Mouse (Mus musculus): ENCODE results near the gene Trip6. TPM values are rescaled to one million over a fixed set of nuclear protein-coding genes. Genes with fewer than 3 reads are reported as not detected.
"Not testable (repeated sequence)": the region's sequence is repeated elsewhere in the genome, so short reads cannot be mapped to it uniquely, and the experiment has no call there.

Gene Trip6
- polyA plus RNA-seq, 1 experiment from 2014 or later, result 14.7 TPM

DNA sequence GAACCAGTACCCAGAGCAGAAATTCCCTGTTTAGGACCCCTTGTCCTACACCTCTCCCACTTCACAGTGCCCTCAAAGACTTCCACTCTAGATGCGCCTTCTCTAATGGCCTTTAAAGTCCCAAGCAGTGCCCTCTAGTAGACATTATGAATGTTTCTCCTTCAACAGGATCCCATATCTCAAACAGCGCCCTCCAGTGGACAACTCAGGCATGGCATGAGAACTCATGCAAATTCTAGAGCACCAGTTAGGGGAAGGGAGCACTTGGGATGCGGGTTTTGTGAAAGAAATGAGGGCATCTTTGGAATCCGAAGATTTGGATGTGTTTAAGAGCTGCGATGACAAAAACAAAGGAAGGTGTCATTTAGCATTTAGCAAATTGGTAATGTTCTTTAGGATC lies 29.2 kb downstream of the Trip6 start:
- peaks cover 28% of the 10 kb centered on the region for H3K4me1 ChIP-seq
- no peak for ATAC-seq (replicated peaks)
- no peak overlapping the region for H3K4me2 ChIP-seq
- no peak overlapping the region for H3K27ac ChIP-seq
- peaks cover 11% of the 10 kb centered on the region for H3K27me3 ChIP-seq (replicated peaks)
- H3K36me3 ChIP-seq (replicated peaks), result no peaks in the 10 kb centered on the region
- no peak overlapping the region for H3K9ac ChIP-seq
- no peak overlapping the region for H3K4me3 ChIP-seq
- 65% methylated on average over 5 of the region's 5 CpGs for WGBS
- no peaks in the 10 kb centered on the region for H3K9me3 ChIP-seq

DNA sequence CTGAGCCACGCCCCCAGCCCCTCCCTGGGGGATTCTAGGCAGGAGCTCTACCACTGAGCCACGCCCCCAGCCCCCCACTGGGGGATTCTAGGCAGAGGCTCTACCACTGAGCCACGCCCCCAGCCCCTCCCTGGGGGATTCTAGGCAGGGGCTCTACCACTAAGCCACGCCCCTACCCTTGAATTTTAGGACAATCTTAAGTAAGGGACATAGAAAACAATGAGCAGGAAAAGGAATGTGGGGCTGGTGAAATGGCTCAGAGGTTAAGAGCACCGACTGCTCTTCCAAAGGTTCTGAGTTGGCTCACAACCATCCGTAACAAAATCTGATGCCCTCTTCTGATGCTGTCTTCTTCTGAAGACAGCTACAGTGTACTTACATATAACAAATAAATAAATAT lies 29.8 kb downstream of the Trip6 start:
- H3K27me3 ChIP-seq (replicated peaks); H3K27ac ChIP-seq; H3K4me3 ChIP-seq; H3K9me3 ChIP-seq; H3K4me2 ChIP-seq; H3K36me3 ChIP-seq (replicated peaks); ATAC-seq (replicated peaks); H3K9ac ChIP-seq: not testable (repeated sequence)
- WGBS, result 81% methylated on average over 5 of the region's 6 CpGs
- peaks cover 24% of the 10 kb centered on the region for H3K4me1 ChIP-seq

DNA sequence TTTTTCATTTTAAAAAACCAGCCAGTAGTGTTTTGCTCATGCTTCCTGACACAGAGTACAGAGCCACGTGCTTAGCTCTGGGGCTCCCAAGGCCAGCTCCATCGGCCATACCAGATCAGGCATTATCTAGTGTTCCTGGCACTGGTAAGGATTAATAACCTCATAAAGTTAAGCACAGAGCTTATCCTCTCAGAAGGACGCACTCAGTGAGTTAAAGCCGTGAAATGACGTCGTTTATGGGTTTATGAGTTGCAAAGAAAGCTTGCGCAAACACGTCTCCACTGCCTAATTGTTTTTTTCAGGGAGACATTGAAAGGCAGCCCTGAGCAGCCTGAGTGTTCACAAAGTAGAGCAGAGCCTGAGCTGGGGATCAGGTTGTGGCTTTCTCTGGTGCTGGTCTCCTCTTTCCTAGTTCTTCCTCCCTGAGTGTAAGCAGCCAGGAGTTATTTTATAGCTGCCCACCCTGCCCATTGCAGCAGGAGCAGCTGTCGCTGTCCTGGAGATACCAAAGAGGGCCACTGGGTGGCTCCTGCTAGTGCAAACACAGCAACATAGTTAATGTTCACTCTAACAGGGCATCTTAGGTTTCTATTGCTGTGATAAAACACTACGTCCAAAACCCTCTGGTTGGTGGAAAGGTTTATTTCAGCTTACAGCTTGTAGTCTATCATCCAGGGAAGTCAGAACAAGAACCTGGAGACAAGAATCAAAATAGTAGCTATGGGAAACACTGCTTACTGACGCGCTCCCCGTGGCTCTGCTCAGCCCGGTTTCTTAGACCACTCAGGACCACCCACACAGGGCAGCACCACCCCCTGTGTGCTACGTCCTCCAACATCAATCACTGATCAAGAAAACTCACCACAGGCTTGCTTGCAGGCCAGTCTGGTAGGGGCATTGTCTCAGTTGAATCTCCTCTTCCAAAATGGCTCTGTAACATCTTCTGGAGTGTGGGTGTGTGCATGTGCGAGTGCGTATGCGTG lies 36.6 kb downstream of the Trip6 start:
- Histone ChIP-seq H3K9me3 (peaks cover 6% of the 10 kb centered on the region; the same call in 1 of the 2 replicates), H3K27me3 (replicated peaks) (no peaks in the 10 kb centered on the region), H3K4me2 (no peak overlapping the region), H3K4me1 (no peaks in the 10 kb centered on the region), H3K27ac (0 out of 2 replicates have a peak overlapping the region, but pooled peaks have one; percentile 26), H3K36me3 (replicated peaks) (no peaks in the 10 kb centered on the region), H3K4me3 (no peak overlapping the region), H3K9ac (no peak overlapping the region)
- WGBS, result 54% methylated on average over 18 of the region's 18 CpGs
- ATAC-seq (replicated peaks), result no peak

DNA sequence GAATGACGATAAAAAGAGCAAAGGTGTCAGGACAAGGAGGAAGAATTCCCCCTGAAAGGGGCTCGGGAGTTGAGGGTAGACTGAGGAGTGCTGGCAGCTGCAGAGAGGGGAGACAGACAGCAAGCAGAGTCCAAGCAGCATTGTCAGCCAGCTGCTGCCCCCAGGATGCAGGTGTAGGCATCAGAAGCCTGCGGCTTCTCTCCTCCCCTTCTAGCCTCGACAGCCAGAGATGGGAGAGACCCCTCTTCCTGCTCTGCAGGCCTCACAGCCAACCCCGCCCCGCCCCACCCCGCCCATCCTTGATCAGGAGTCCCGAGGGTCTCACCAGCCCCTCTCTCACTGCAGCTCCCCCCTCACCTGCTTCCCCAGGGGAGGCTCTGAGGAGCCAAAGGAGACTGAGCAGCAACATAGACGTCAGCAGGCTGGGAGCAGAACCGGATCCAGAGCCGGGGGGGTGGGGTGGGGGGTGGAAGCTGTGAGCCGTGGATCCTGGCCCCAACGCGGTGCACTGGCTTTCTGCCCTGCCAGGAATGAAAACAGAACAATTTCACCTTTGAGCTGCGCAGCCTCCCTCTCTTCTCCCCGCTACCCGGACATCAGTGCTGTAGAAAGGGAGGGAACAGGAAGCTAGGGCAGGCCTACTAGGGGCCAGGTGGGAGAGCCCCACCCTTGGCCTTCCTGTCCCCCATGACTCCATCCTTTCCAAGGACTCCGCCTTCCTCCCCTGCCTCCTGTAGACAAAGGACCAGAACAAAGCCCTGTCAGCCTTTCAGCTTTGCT lies 45.9 kb downstream of the Trip6 start:
- no peaks in the 10 kb centered on the region for H3K36me3 ChIP-seq (replicated peaks)
- 34% methylated on average over 15 of the region's 18 CpGs for WGBS
- no peaks in the 10 kb centered on the region; the same call in 1 of the 2 replicates for H3K4me1 ChIP-seq
- H3K27me3 ChIP-seq (replicated peaks), result no peaks in the 10 kb centered on the region
- peaks cover 6% of the 10 kb centered on the region; the same call in 1 of the 2 replicates for H3K9me3 ChIP-seq
- no peak overlapping the region for H3K9ac ChIP-seq
- H3K4me3 ChIP-seq, result no peak overlapping the region
- no peak for ATAC-seq (replicated peaks)
- peak overlapping the region; percentile 22; the same call in 1 of the 2 replicates for H3K4me2 ChIP-seq
- H3K27ac ChIP-seq, result no peak overlapping the region

DNA sequence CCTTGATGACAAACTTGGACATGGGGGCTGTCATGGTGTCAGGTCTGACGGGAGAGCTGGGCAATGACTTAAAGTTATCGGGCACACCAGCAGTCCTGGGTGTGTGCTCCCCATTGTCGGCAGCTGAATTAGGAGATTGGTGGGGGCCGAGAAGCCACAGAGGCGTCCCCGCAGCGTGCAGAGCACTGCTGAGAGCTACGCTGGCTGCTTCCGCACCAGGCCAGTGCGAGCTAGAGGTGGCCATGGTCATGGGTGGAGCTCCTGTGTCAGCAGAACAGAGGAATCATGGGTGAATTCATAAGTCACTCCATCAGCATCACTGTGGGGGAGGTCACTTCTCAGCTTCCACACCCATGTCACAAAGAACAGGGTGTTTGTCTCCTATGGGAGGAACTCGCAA lies 49.4 kb downstream of the Trip6 start:
- no peaks in the 10 kb centered on the region for H3K36me3 ChIP-seq (replicated peaks)
- WGBS, result 91% methylated on average over 11 of the region's 11 CpGs
- H3K9ac ChIP-seq, result no peak overlapping the region
- H3K27ac ChIP-seq, result no peak overlapping the region
- no peaks in the 10 kb centered on the region for H3K27me3 ChIP-seq (replicated peaks)
- ATAC-seq (replicated peaks), result no peak
- H3K9me3 ChIP-seq, result no peaks in the 10 kb centered on the region
- H3K4me3 ChIP-seq, result no peak overlapping the region
- no peaks in the 10 kb centered on the region; the same call in 1 of the 2 replicates for H3K4me1 ChIP-seq
- no peak overlapping the region for H3K4me2 ChIP-seq

DNA sequence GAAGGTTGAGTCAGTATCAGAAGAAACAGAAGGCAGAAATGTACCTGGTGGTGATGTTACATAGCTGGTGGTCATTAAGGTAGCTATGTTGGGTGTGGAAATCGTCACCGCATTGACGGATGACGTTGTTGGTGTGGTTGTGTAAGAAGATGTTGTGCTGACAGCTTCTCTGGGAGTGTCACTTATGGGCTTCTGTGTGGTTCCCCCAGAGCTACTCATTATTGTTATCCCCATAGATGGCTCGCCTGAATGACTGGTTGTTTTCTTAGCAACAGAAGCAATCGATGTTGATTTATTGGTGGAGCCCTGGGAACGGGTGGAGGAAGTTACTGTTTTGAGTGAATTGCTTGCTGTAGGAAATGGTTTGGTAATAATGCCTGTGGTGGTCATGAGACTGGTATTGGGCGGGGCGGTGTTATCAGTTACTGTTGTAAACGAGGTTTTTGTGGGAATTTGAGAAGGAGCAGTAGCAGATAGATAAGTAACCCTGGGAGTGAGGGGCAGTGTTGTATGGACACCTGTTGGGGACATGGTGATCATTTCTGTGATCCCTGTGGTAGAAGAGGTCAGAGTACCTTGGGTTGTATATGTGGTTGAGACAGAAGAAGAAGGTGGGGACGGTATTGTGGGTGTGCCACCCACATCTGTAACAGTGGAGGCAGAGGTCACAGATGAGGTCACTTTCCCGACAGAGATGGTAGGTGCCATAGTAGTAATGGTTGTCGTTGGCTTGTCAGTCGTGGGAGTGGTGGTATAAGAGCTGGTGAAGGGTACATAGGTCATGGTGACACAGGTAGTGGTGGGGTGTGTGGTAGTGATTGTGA lies 50.1 kb downstream of the Trip6 start:
- 91% methylated on average over 14 of the region's 14 CpGs for WGBS
- no peak overlapping the region for H3K4me3 ChIP-seq

More for the DNA sequence above, 50.1 kb downstream of the Trip6 start:
- Histone ChIP-seq H3K9ac (no peak overlapping the region), H3K27ac (no peak overlapping the region), H3K4me2 (no peak overlapping the region), H3K36me3 (replicated peaks) (no peaks in the 10 kb centered on the region), H3K4me1 (no peaks in the 10 kb centered on the region; the same call in 1 of the 2 replicates), H3K27me3 (replicated peaks) (no peaks in the 10 kb centered on the region), H3K9me3 (no peaks in the 10 kb centered on the region)
- ATAC-seq (replicated peaks), result no peak

Small RNA genes lying within 50 kb of the gene (microRNA-seq; reads per million reads assigned to microRNA genes)
- 0.92 reads per million for gene Mir7036
- gene Mir8116, result not detected

Other genes with a start within 250 kb of the Trip6 start
- gene Serpine1, start 242.1 kb downstream of the Trip6 start, polyA plus RNA-seq (2015; fragmentation: Nextera tagmentation; extraction: Ambion mirVana), result 0.34 and 0.41 TPM in 2 replicates
- 1.9 and 2.5 TPM in 2 replicates for gene Trim56, start 198.2 kb downstream of the Trip6 start, polyA plus RNA-seq (2015; fragmentation: Nextera tagmentation; extraction: Ambion mirVana)
- gene Muc3, start 165.1 kb downstream of the Trip6 start, polyA plus RNA-seq (2015; fragmentation: Nextera tagmentation; extraction: Ambion mirVana), result not detected in 2 replicates
- gene Muc3a, start 102.0 kb downstream of the Trip6 start, polyA plus RNA-seq (2015; fragmentation: Nextera tagmentation; extraction: Ambion mirVana), result 0.40 TPM in 1 of 2 replicates, not detected in the other
- gene Ache, start 26.9 kb downstream of the Trip6 start, polyA plus RNA-seq (2015; fragmentation: Nextera tagmentation; extraction: Ambion mirVana), result 39.8 and 45.6 TPM in 2 replicates
- 18.2 and 18.7 TPM in 2 replicates for gene Ufsp1, start 19.8 kb downstream of the Trip6 start, polyA plus RNA-seq (2015; fragmentation: Nextera tagmentation; extraction: Ambion mirVana)
- gene Srrt, start 6.7 kb downstream of the Trip6 start, polyA plus RNA-seq (2015; fragmentation: Nextera tagmentation; extraction: Ambion mirVana), result 106 and 107 TPM in 2 replicates
- gene Slc12a9, start 19.2 kb upstream of the Trip6 start, polyA plus RNA-seq (2015; fragmentation: Nextera tagmentation; extraction: Ambion mirVana), result 27.7 and 29.5 TPM in 2 replicates
- 6.8 and 8.7 TPM in 2 replicates for gene Ephb4, start 35.7 kb upstream of the Trip6 start, polyA plus RNA-seq (2015; fragmentation: Nextera tagmentation; extraction: Ambion mirVana)
- gene Zan, start 162.7 kb upstream of the Trip6 start, polyA plus RNA-seq (2015; fragmentation: Nextera tagmentation; extraction: Ambion mirVana), result 0.50 and 0.51 TPM in 2 replicates
- gene Pop7, start 188.1 kb upstream of the Trip6 start, polyA plus RNA-seq (2015; fragmentation: Nextera tagmentation; extraction: Ambion mirVana), result 77.7 and 82.1 TPM in 2 replicates
- gene Gigyf1, start 204.1 kb upstream of the Trip6 start, polyA plus RNA-seq (2015; fragmentation: Nextera tagmentation; extraction: Ambion mirVana), result 20.2 and 23.5 TPM in 2 replicates
- gene Epo, start 218.8 kb upstream of the Trip6 start, polyA plus RNA-seq (2015; fragmentation: Nextera tagmentation; extraction: Ambion mirVana), result not detected in 2 replicates
- 525 and 570 TPM in 2 replicates for gene Gnb2, start 219.1 kb upstream of the Trip6 start, polyA plus RNA-seq (2015; fragmentation: Nextera tagmentation; extraction: Ambion mirVana)
- 339 and 342 TPM in 2 replicates for gene Actl6b, start 239.1 kb upstream of the Trip6 start, polyA plus RNA-seq (2015; fragmentation: Nextera tagmentation; extraction: Ambion mirVana)

Measured in midbrain, embryonic 15.5 days (tissue).